Mouse (Mus musculus): Measurements from ENCODE around the gene CN725425.

The CN725425 gene

DNA sequence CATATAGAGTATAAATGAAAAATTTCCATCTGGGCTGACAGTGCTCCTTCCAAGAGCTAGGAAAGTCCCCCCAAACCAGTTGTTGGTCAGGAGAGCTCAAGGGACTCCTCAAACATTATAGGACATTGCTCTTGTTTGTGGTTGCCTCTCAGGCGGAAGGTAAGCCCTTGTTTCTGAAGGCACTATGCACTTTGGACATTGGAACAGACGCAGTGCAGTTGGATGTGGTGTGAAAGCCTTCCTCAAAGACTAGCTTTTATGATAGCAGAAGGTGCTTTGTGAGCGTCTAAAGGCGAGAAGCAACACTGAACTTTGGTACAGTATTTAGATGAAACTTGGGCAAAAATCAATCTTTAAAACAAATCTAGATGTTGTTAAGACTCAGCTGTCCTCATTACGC, 7.2 kb downstream of the CN725425 start:
- no peak for DNase-seq (ENCODE audit: low spot score)

DNA sequence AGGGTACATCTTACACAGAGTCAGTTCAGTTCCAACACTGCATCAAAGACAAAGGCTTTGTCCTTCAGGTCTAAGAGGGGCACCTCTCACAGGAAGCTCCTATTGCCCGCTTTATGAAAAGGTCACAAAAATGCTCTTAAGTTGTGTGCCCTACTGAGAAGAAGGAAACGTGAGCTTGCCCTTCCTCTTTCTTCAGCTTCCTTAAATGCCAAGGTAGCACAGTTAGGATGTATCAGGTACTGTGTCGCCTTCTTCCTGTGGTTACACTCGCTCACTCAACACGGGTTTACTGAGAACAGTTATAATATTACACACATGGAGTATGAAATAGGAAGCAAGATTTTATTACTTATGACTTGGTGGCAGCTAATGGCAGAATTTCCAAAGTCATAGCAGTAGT, 38.0 kb downstream of the CN725425 start:
- DNase-seq (ENCODE audit: low spot score), result no peak

DNA sequence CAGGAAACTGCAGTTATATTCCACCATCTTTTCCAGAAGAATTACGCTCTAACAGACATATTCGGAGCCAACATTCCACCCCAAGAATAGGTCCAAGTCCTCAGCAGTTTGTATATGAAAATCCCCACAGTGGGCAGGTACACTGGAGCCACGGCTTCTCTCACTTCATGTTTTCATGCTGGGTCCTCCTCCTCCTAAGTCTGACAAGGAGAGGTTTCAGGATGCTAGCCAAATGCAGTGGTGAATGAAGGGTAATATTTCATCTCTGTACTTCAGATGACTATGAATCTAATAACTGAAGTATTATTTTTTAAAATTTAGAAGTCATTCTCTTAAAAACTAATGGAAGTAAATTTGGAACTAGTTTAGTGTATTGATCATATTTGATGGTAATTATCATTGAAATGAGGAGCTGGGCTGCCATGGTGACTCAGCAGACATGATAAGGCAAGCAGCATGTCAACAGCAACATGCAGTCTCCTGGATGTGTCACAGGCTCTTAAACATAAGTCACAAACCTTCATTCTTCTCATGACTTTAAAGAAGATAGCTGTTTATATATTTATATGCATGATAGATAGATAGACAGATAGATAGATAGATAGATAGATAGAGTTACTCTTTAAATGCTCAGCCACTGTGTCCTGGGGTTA, 41.5 kb downstream of the CN725425 start:
- DNase-seq (ENCODE audit: low spot score), result no peak

DNA sequence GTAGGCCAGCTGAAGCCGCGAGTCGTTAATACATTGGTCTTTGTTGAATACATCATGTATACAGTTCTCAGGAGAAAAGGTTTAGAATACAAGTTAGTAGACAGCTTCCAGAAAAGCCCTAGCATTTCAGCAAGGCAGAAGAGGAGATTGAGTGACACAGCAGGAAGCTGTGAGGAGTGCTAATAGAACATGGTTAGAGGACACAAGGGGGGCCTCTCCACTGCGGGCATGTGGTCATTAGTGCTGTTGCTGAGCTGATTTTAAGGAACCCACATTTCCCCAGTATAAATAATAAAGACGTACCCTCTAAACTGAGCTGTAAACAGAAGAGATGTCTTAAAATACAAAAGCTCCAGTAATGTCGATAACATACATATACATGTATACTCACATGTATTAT, 51.5 kb downstream of the CN725425 start:
- no peak for DNase-seq (ENCODE audit: low spot score)

DNA sequence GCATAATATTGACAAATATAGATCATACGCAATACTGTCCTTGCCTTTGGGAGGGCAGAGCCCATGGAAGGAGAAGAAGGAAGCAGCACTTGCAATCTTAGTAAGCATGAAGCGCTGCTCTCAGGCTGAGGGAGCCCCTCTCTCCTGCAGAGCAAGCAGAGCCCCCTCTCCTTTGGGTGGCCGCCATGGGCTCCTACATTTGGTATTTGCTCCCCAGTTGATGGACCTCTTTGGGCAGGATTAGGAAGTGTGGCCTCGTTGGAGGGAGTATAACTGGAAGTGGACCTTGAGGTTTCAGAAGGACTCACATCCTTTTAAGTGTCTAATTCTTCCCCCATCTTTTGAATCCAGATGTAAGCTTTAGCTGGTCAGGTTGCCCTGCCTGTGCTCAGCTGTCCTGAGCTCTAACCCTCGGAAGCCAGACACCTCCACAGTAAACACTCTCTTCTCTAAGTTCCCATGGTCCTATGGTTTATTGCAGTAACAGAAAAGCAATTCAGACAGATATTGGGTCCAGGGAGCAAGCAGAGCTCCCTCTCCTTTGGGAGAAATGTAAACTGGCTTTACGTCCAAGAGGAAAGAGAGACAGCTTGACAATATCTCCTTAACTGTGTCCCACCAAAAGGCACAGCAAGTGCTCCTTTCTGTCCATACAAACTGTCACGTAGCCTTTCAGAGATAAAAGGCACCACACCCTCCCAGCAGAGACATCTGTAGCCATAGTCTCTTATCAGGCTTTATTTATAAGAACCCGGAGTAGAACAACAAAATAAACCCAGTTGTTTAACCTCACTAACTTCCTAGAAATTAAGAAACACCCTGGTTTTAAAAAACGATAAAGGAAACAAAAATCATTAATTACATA, 52.5 kb downstream of the CN725425 start:
- no peak for DNase-seq (ENCODE audit: low spot score)

DNA sequence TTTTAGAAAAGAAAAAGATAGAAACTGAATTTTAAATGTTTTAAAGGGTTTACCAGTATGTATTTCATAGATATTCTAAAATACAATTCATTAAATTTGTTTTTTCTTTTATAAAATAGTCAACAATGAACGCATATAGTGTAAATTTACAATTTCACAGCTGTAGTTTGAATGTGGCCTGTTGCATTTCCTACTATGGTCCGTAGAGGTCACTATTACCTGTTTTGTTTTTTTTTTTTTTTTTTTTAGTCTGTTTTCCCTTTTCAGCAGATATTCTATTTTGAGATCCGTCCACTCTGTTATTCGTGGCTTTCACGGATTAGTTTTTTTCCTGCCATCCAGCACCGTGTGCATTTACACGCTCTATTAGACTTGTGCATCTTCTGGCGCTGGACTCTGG, 53.7 kb downstream of the CN725425 start:
- peak; percentile 16 for DNase-seq (ENCODE audit: low spot score)

DNA sequence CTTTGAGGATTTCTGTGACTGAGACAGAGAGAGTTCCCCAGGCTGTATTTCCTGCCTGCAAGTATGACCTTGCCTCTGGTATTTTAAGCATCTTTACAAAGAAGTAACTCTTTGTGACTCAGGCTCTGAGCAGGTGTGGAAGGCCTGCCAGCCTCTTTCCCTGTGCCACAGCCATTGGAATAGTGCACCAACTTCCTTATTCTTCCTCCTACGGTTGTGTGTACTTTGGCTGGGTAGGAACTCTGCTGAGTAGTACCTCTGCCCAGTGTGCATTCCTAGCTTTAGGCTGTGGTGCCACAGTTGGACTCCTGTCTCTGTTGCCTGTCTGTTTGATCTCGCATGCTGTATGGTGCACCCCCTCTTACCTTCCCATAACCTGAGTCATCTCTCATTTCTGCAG, 56.0 kb downstream of the CN725425 start:
- no peak for DNase-seq (ENCODE audit: low spot score)

DNA sequence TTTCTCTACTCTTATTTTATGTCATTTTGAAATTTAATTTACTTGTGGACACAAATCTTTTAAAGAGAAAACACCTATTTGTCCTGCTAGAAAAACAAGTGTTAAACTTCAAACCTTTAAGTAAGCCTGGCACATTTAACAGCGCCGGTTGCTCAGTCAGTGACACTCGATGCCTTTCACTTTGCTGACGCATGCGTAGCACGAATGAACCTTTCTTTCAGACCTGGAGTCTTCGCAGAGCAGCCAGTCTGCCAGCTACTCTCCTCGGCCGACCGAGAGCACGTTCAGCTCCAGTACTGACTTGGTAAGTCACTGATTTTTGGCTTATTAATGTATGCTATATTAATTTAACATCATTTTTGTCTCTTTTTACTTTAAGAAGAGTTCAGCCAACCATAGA, 57.8 kb downstream of the CN725425 start:
- DNase-seq (ENCODE audit: low spot score), result peak; percentile 15

DNA sequence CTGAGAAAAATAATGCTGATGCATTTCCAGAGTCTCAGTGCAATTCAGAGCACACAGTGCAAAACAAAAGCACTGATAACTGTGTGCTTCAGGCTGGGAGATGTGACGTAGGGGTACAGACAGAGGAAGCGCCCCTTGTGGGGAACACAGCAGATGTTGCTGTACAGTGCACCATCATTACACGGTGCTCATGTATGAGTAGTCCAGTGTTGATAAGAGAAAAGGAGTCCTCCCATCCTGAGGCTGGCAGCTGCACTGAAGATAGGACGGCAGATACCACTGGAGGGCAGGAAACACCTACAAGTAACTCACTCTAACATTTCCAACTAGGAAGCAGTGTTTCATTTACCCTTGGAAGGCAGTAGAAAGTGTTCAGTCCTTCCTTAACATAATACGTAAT, 61.3 kb downstream of the CN725425 start:
- DNase-seq (ENCODE audit: low spot score), result no peak

DNA sequence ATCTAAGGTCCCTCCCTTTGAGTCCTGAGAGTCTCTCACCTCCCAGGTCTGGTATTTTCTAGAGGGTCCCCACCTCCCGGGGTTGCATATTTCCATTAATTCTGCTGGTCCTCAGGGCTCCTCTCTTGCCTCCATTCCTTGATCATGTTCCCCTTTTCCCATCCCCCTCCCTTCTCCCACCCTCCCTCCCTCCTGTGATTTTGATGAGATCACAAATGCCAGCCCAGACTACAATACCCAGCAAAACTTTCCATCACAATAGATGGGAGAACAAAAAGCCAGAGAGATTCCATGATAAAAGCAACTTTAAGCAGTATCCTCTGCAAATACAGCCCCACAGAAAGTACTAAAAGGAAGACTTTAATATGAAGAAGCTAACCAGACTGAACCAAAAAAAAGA, 64.6 kb downstream of the CN725425 start:
- no peak for DNase-seq (ENCODE audit: low spot score)

DNA sequence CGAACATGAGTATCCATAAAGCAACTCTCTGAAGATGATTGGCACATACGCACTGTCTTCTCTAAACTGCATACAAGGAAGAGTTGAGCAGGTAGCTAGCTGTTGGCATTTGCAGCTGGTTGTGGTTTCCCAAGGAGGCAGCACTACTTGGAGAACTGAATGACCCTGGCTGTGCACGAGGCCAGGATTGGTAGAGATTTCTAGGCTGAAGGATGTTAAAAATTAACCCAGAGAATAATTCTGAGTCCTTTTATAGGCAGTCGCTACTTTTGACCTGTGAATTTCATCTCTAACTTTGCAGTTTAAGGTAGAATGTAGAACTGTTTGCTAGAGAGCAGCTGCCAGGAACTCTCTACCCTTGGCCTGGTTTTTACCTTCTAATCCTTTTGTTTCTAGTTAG, 69.2 kb downstream of the CN725425 start:
- DNase-seq (ENCODE audit: low spot score), result no peak

DNA sequence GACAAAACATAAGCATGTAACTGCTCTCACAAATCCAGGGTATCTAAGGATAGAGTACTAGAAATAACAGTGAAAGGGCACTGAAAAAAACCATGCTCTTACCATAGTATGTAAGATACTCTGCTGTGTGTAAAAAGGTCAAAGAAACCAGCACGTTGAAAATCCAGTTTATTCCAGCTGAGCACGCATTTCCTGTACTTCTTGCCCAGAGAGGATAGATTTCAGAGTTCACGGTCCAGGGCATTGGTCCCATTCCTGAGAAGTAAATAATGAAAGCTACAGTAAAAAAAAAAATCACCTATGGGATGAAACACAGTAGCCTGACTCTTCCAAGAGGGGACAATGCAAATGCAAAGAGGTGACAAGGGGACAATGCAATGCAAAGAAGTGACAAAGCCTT, 76.7 kb downstream of the CN725425 start:
- DNase-seq (ENCODE audit: low spot score), result no peak

DNA sequence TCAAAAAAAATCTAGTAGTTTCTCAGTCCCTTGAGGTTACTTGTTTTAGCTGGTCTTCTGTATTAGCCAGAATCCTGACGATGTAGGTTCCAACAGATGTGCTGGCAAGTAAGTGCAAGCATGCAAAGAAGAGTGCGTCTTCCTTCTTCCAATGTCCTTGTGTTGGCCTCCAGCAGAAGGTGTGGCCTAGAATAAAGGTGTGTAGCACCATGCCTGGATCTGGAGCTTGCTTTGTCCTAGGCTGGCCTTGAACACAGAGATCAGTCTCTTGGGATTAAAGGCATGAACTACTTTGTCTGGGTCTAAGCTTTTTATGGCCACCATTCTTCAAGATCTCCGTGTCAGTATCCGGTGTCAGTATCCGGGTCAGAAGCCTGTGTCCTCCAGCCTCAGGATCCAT, 80.3 kb downstream of the CN725425 start:
- DNase-seq (ENCODE audit: low spot score), result no peak

DNA sequence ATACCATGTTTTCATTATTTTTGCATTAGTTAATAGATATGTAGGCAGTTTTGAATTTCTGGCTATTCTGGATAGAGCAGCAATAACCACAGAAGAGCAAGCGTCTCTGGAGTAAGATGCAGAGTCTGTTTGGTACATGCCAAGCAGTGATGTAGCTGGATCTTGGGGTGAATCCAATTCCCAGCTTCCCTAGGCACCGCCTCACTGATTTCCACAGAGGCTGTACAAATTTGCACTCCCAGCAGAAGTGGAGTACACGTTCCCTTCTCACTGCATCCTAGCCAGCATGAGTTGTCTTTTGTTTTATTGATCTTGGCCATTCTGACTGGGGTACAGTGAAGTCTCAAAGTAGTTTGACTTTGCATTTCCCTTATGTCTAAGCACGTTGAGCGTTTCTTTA, 82.2 kb downstream of the CN725425 start:
- no peak for DNase-seq (ENCODE audit: low spot score)

DNA sequence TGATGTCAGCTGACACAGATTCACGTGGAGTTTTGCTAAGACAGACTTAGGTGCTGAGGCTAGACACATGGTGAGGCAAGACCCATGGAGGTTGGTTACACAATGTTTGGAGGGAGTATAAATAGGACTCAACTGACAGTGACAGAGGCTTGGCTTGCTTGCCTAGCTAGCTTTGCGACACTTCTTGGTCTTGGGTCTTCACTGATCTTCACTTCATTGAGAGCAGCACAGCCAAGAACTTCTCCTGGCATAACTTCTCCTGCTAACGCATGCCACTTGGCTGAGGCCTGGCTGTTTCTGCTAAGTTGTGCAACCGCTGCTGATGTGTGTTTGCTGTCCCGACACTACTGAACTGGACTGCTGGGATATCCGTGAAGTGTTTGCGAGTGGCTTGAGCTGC, 83.5 kb downstream of the CN725425 start:
- no peak for DNase-seq (ENCODE audit: low spot score)

DNA sequence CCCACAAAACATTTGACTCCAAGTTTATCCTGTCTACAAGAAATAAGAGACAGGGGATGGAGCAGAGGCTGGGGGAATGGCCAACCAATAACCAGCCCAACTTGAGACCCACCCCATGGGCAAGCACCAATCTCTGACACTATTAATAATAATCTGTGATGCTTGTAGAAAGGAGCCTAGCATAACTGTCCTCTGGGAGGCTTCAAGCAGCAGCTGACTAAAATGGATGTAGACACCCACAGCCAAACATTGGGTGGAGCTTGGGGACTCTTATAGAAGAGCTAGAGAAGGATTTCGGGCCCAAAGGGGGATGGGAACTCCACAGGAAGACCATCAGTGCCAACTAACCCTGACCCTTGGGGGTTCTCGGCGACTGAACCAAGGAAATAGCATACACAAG, 84.1 kb downstream of the CN725425 start:
- DNase-seq (ENCODE audit: low spot score), result no peak

DNA sequence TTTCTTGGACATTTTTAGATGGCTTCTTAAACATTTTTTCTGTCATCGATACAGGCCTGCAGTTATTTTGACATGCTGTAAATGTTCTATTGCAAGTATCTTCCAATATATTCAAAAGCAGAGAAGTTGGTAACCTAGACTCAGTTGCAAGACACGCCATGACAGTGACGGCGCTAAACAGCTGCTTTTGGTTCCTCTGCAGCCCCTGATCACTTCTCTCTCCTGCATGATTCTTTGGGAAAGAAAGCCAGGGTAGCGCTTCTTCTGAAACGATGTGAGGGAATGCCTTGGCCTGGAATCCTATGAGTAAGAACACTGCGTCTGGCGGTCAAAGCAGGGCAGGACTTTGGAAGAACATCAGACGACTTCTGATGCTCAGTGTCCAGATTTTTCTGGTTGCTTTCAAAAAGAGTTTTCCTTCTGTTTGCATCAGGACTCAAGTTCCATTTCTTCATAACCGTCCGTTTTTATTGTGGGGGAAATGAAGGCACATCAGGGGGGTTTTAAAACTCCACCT, 100.1 kb downstream of the CN725425 start:
- DNase-seq (ENCODE audit: low spot score), result no peak

DNA sequence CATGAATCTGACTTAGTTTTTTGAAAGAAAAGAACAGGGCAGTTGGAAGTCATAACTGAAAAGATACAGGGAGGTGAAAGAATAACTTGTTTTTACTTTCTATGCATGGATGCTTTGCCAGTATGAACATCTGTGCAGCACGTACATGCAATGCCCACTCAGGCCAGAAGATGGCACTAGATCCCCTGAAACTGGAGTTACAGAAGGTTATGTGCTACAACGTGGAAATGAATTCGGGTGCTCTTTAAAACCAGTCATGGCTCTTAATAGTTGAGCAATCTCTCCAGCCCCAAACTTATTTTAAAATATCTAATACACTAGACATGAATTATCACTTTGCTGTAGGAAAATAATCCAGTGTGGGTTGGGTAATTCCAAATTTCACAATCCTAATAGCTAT, 102.1 kb downstream of the CN725425 start:
- peak; percentile 92 for DNase-seq (ENCODE audit: low spot score)

DNA sequence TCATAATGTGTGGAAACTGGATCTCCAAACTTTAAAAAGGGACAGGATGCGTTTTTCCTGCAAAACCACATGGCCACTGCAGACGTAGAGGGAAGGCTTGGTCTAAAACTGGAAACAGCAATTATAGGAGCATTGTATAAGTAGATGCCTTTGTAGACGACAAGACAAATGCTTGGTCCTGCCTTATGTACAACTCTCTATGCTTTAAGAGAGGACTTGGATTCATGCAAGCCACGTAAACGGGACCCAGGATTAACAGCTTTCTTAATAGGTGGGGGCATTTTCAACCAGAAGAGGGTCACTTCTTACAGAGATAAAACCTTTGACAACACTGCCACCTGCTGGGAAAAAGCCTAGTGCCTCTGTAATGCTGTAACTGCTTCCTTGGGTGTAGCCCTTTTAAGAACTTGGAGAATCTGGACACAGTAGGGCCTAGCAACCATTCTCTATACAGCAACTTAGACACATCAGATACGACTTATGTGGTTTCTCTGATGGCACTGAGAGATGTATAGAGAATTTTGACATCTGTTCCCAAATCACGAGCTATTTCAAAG, 105.1 kb downstream of the CN725425 start:
- DNase-seq (ENCODE audit: low spot score), result peak; percentile 69
